Mouse (Mus musculus): Measurements from ENCODE around the gene Slc48a1. TPM values are rescaled to one million over a fixed set of nuclear protein-coding genes. Genes with fewer than 3 reads are reported as not detected.

Gene Slc48a1
- polyA plus RNA-seq, 1 experiment from 2014 or later = 36.7 TPM

- no peak for DNase-seq (ENCODE audit: low spot score)
- WGBS = 32% methylated on average over 6 of the region's 6 CpGs
These were observed 23.8 kb upstream of the Slc48a1 start for GRCm38 (mm10) chr15:97754476-97754875.

GRCm38 (mm10) chr15:97755361-97755760 lies 23.0 kb upstream of the Slc48a1 start:
- Histone ChIP-seq H3K4me2 (replicated peaks; ENCODE audit: low read depth) (no peak overlapping the region), H3K4me1 (replicated peaks; ENCODE audit: control insufficient read depth, insufficient read depth) (no peaks in the 10 kb centered on the region), H3K36me3 (ENCODE audit: control insufficient read depth, insufficient read depth, low read length) (no peaks in the 10 kb centered on the region), H3K27me3 (ENCODE audit: control insufficient read depth, insufficient read depth, low read length) (no peaks in the 10 kb centered on the region), H3K9ac (ENCODE audit: low read length) (no peak overlapping the region), H3K27ac (replicated peaks) (no peak overlapping the region), H3K9me3 (ENCODE audit: control insufficient read depth, low read length) (no peaks in the 10 kb centered on the region), H3K4me3 (ENCODE audit: low read depth, low read length) (no peak overlapping the region)
- no peak for DNase-seq (ENCODE audit: low spot score)
- WGBS = 55% methylated on average over 8 of the region's 8 CpGs
- TF ChIP-seq EP300 (optimal IDR thresholded peaks at IDR 0.05) = no peak
- TF ChIP-seq CTCF (IDR thresholded peaks at IDR 0.05; ENCODE audit: low read depth) = no peak
- no peak for ATAC-seq (ENCODE audit: low FRiP score, low TSS enrichment)

More at GRCm38 (mm10) chr15:97754476-97754875, 23.8 kb upstream of the Slc48a1 start:
- no peak overlapping the region for H3K9ac ChIP-seq (ENCODE audit: low read length)
- TF ChIP-seq EP300 (optimal IDR thresholded peaks at IDR 0.05) (no peak), CTCF (IDR thresholded peaks at IDR 0.05; ENCODE audit: low read depth) (no peak)
- ATAC-seq (ENCODE audit: low FRiP score, low TSS enrichment) = no peak
- H3K36me3 ChIP-seq (ENCODE audit: control insufficient read depth, insufficient read depth, low read length) = no peaks in the 10 kb centered on the region
- no peak overlapping the region for H3K27ac ChIP-seq (replicated peaks)
- H3K4me2 ChIP-seq (replicated peaks; ENCODE audit: low read depth) = no peak overlapping the region
- H3K27me3 ChIP-seq (ENCODE audit: control insufficient read depth, insufficient read depth, low read length) = no peaks in the 10 kb centered on the region
- no peaks in the 10 kb centered on the region for H3K9me3 ChIP-seq (ENCODE audit: control insufficient read depth, low read length)
- no peak overlapping the region for H3K4me3 ChIP-seq (ENCODE audit: low read depth, low read length)
- no peaks in the 10 kb centered on the region for H3K4me1 ChIP-seq (replicated peaks; ENCODE audit: control insufficient read depth, insufficient read depth)

- no peak overlapping the region for H3K4me3 ChIP-seq (ENCODE audit: low read depth, low read length)
- H3K9ac ChIP-seq (ENCODE audit: low read length) = no peak overlapping the region
- no peaks in the 10 kb centered on the region for H3K36me3 ChIP-seq (ENCODE audit: control insufficient read depth, insufficient read depth, low read length)
- no peaks in the 10 kb centered on the region for H3K9me3 ChIP-seq (ENCODE audit: control insufficient read depth, low read length)
- no peak overlapping the region for H3K4me2 ChIP-seq (replicated peaks; ENCODE audit: low read depth)
- WGBS = 85% methylated on average over 9 of the region's 9 CpGs
- DNase-seq (ENCODE audit: low spot score) (no peak), ATAC-seq (ENCODE audit: low FRiP score, low TSS enrichment) (no peak)
- no peaks in the 10 kb centered on the region for H3K27me3 ChIP-seq (ENCODE audit: control insufficient read depth, insufficient read depth, low read length)
- H3K27ac ChIP-seq (replicated peaks) = no peak overlapping the region
- TF ChIP-seq EP300 (optimal IDR thresholded peaks at IDR 0.05) = no peak
- TF ChIP-seq CTCF (IDR thresholded peaks at IDR 0.05; ENCODE audit: low read depth) = no peak
- 0 out of 2 replicates have a peak, but pooled peaks cover 3% of the 10 kb centered on the region for H3K4me1 ChIP-seq (replicated peaks; ENCODE audit: control insufficient read depth, insufficient read depth)
These were observed 18.3 kb upstream of the Slc48a1 start for GRCm38 (mm10) chr15:97760006-97760405.

GRCm38 (mm10) chr15:97760952-97761351 lies 17.4 kb upstream of the Slc48a1 start:
- H3K9ac ChIP-seq (ENCODE audit: low read length) = no peak overlapping the region
- DNase-seq (ENCODE audit: low spot score) (no peak), ATAC-seq (ENCODE audit: low FRiP score, low TSS enrichment) (no peak)
- no peaks in the 10 kb centered on the region for H3K9me3 ChIP-seq (ENCODE audit: control insufficient read depth, low read length)
- WGBS = 57% methylated on average over 5 of the region's 5 CpGs
- H3K27me3 ChIP-seq (ENCODE audit: control insufficient read depth, insufficient read depth, low read length) = no peaks in the 10 kb centered on the region
- no peak overlapping the region for H3K4me2 ChIP-seq (replicated peaks; ENCODE audit: low read depth)
- no peak overlapping the region for H3K27ac ChIP-seq (replicated peaks)
- H3K4me1 ChIP-seq (replicated peaks; ENCODE audit: control insufficient read depth, insufficient read depth) = 0 out of 2 replicates have a peak, but pooled peaks cover 3% of the 10 kb centered on the region
- H3K4me3 ChIP-seq (ENCODE audit: low read depth, low read length) = no peak overlapping the region
- TF ChIP-seq EP300 (optimal IDR thresholded peaks at IDR 0.05) = no peak
- no peak for TF ChIP-seq CTCF (IDR thresholded peaks at IDR 0.05; ENCODE audit: low read depth)
- H3K36me3 ChIP-seq (ENCODE audit: control insufficient read depth, insufficient read depth, low read length) = no peaks in the 10 kb centered on the region

GRCm38 (mm10) chr15:97761438-97761837 lies 16.9 kb upstream of the Slc48a1 start:
- Histone ChIP-seq H3K9me3 (ENCODE audit: control insufficient read depth, low read length) (no peaks in the 10 kb centered on the region), H3K4me3 (ENCODE audit: low read depth, low read length) (no peak overlapping the region), H3K4me1 (replicated peaks; ENCODE audit: control insufficient read depth, insufficient read depth) (0 out of 2 replicates have a peak, but pooled peaks cover 3% of the 10 kb centered on the region), H3K9ac (ENCODE audit: low read length) (no peak overlapping the region), H3K27ac (replicated peaks) (no peak overlapping the region), H3K27me3 (ENCODE audit: control insufficient read depth, insufficient read depth, low read length) (no peaks in the 10 kb centered on the region), H3K36me3 (ENCODE audit: control insufficient read depth, insufficient read depth, low read length) (no peaks in the 10 kb centered on the region), H3K4me2 (replicated peaks; ENCODE audit: low read depth) (no peak overlapping the region)
- TF ChIP-seq EP300 (optimal IDR thresholded peaks at IDR 0.05) = no peak
- TF ChIP-seq CTCF (IDR thresholded peaks at IDR 0.05; ENCODE audit: low read depth) = peak; percentile 20; the same call in 1 of the 2 replicates
- DNase-seq (ENCODE audit: low spot score) (peak; percentile 26), ATAC-seq (ENCODE audit: low FRiP score, low TSS enrichment) (no peak)
- 54% methylated on average over 12 of the region's 13 CpGs for WGBS

- WGBS = 57% methylated on average over 9 of the region's 9 CpGs
- H3K36me3 ChIP-seq (ENCODE audit: control insufficient read depth, insufficient read depth, low read length) = no peaks in the 10 kb centered on the region
These were observed 15.6 kb upstream of the Slc48a1 start for GRCm38 (mm10) chr15:97762733-97763132.

More at GRCm38 (mm10) chr15:97762733-97763132, 15.6 kb upstream of the Slc48a1 start:
- TF ChIP-seq EP300 (optimal IDR thresholded peaks at IDR 0.05) (no peak), CTCF (IDR thresholded peaks at IDR 0.05; ENCODE audit: low read depth) (no peak)
- Histone ChIP-seq H3K27me3 (ENCODE audit: control insufficient read depth, insufficient read depth, low read length) (0 out of 2 replicates have a peak, but pooled peaks cover 2% of the 10 kb centered on the region), H3K27ac (replicated peaks) (no peak overlapping the region), H3K4me1 (replicated peaks; ENCODE audit: control insufficient read depth, insufficient read depth) (peaks cover 5% of the 10 kb centered on the region; the same call in 1 of the 2 replicates), H3K9me3 (ENCODE audit: control insufficient read depth, low read length) (no peaks in the 10 kb centered on the region), H3K4me2 (replicated peaks; ENCODE audit: low read depth) (no peak overlapping the region), H3K9ac (ENCODE audit: low read length) (no peak overlapping the region), H3K4me3 (ENCODE audit: low read depth, low read length) (no peak overlapping the region)
- DNase-seq (ENCODE audit: low spot score) (no peak), ATAC-seq (ENCODE audit: low FRiP score, low TSS enrichment) (no peak)
